Mouse (Mus musculus) midbrain, embryonic 11.5 days (tissue): ENCODE data around the gene Sirt7. TPM values are rescaled to one million over a fixed set of nuclear protein-coding genes. Genes with fewer than 3 reads are reported as not detected.
"Not testable (repeated sequence)": the region's sequence is repeated elsewhere in the genome, so short reads cannot be mapped to it uniquely, and the experiment has no call there.

ENCODE experiments used
- ATAC-seq: fragments of 200-750 bp; cut with Nextera tagmentation; 2 replicates; pipeline ENCODE4 v1.8.0; 2017; ENCODE audit warnings: moderate TSS enrichment, moderate library complexity; ENCODE audit not compliant: low FRiP score
- DNase-seq: peaks from one replicate; pipeline ENCODE4 v3.0.0; 2015; ENCODE audit warnings: low spot score; ENCODE audit errors: missing footprints
- H3K27ac ChIP-seq: fragments of 300-500 bp; sonication (generic); 2 replicates; pipeline ENCODE4 v1.5.1; 2014; ENCODE audit warnings: low read depth, low read length
- H3K27me3 ChIP-seq: fragments of 300-500 bp; sonication (generic); 2 replicates; pipeline ENCODE4 v1.6.1; 2014; ENCODE audit warnings: mild to moderate bottlenecking, low read length, moderate library complexity, mixed read lengths; ENCODE audit not compliant: control insufficient read depth, insufficient read depth
- H3K36me3 ChIP-seq: fragments of 300-500 bp; sonication (generic); 2 replicates; pipeline ENCODE4 v1.6.1; 2014; ENCODE audit warnings: mild to moderate bottlenecking, low read length, moderate library complexity, mixed read lengths; ENCODE audit not compliant: control insufficient read depth, insufficient read depth
- H3K4me1 ChIP-seq: fragments of 300-500 bp; sonication (generic); 2 replicates; pipeline ENCODE4 v1.6.1; 2014; ENCODE audit warnings: low read length; ENCODE audit not compliant: control insufficient read depth, insufficient read depth
- H3K4me2 ChIP-seq: fragments of 300-500 bp; sonication (generic); 2 replicates; pipeline ENCODE4 v1.6.1; 2014; ENCODE audit warnings: mild to moderate bottlenecking, moderate library complexity
- H3K4me3 ChIP-seq: fragments of 300-500 bp; sonication (generic); 2 replicates; pipeline ENCODE4 v1.5.1; 2014; ENCODE audit warnings: low read depth, low read length
- H3K9ac ChIP-seq: fragments of 300-500 bp; sonication (generic); 2 replicates; pipeline ENCODE4 v1.6.1; 2014; ENCODE audit warnings: low read length
- H3K9me3 ChIP-seq: fragments of 300-500 bp; sonication (generic); 2 replicates; pipeline ENCODE4 v1.6.1; 2016; ENCODE audit warnings: low read length; ENCODE audit not compliant: control insufficient read depth
- WGBS: fragments of 180-500 bp; shearing (Covaris S2); extraction: QIAGEN DNeasy Blood & Tissue Kit; methylation state at CpG from one replicate; pipeline ENCODE4 v1.1.7; 2014; 5-methylcytosine and 5-hydroxymethylcytosine counted together
- polyA plus RNA-seq: library from polyadenylated mRNA; unstranded; fragments of >200 nt; fragmentation: Nextera tagmentation; extraction: Ambion mirVana; gene quantifications from 2 replicates; pipeline ENCODE4 v1.2.1, GENCODE M21; 2014

The Sirt7 gene
- polyA plus RNA-seq, 1 experiment from 2014 or later, result 33.2 TPM

DNA sequence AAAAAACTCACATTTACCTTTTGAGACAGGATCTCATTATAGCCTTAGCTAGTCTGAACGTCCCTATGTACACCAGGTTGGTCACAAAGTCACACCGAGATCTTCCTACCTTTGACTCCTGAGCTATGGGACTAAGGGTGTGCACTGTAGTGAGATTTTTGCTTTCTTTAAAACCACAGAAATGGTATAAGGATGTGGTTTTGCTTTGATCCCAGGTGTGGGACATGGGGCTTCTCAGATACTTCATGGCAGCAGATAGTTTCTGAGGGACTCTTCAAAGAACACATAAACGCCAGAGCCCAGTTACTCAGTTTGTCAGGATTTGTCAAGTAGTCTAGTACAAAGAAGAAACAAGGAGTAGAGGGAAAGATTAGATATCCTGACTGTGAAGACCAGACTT, 24.3 kb downstream of the Sirt7 start:
- H3K9me3 ChIP-seq, result no peaks in the 10 kb centered on the region
- no peak overlapping the region for H3K4me2 ChIP-seq
- WGBS, result 97% methylated on average over 3 of the region's 3 CpGs
- peaks cover 12% of the 10 kb centered on the region for H3K36me3 ChIP-seq
- no peak overlapping the region for H3K4me3 ChIP-seq
- ATAC-seq (no peak), DNase-seq (no peak)
- H3K9ac ChIP-seq, result no peak overlapping the region
- H3K27me3 ChIP-seq, result no peaks in the 10 kb centered on the region
- H3K4me1 ChIP-seq, result peaks cover 15% of the 10 kb centered on the region
- no peak overlapping the region for H3K27ac ChIP-seq

DNA sequence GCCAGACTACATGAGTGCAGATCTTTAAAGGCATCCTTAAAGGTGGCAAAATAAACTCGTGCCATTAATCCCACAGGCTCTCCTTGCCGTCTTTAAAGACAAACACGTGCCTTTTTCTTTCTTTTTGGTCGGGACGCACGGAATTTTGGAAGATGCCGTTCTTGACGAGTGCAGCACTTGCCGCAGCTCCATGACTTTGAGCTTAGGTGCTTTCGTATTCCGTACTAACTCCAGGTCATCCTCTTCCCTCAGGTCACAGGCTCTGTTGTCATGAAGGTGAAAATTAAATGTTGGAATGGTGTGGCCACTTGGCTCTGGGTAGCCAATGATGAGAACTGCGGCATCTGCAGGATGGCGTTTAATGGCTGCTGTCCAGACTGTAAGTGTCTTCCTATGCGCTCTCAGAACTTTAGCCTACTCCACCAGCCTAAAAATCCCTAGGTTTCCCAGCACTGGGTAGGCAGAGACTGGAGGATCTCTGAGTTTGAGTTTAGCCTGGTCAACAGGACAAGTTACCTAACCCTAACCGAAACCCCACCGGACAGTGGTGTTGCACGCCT, 26.0 kb downstream of the Sirt7 start:
- DNase-seq (peak; percentile 84), ATAC-seq (no peak)
- Histone ChIP-seq H3K36me3 (peaks cover 22% of the 10 kb centered on the region), H3K27ac (peak overlapping the region; percentile 64; the same call in 1 of the 2 replicates), H3K4me2 (peak overlapping the region; percentile 72), H3K4me1 (peaks cover 15% of the 10 kb centered on the region), H3K9me3 (no peaks in the 10 kb centered on the region), H3K9ac (peak overlapping the region; percentile 99), H3K4me3 (peak overlapping the region; percentile 100), H3K27me3 (no peaks in the 10 kb centered on the region)
- 53% methylated on average over 17 of the region's 17 CpGs for WGBS

GRCm38 (mm10) chr11:120598283-120598989, 26.6 kb downstream of the Sirt7 start, which contains the start of the genes Alyref and Anapc11:
Gene Alyref (minus strand): TSS chr11:120598365.
Gene Anapc11 (plus strand): TSS chr11:120598421.
- Histone ChIP-seq H3K4me2 (peak within 1 kb of the TSS; percentile 96), H3K4me3 (peak within 1 kb of the TSS; percentile 100), H3K4me1 (peaks cover 15% of the 10 kb centered on the region), H3K9ac (peak within 1 kb of the TSS; percentile 99), H3K27ac (peak within 1 kb of the TSS; percentile 77), H3K27me3 (no peaks in the 10 kb centered on the region), H3K9me3 (no peaks in the 10 kb centered on the region), H3K36me3 (peaks cover 28% of the 10 kb centered on the region)
- ATAC-seq (peak; percentile 98), DNase-seq (peak; percentile 99)
- under 1% methylated on average over 87 of the region's 88 CpGs for WGBS

DNA sequence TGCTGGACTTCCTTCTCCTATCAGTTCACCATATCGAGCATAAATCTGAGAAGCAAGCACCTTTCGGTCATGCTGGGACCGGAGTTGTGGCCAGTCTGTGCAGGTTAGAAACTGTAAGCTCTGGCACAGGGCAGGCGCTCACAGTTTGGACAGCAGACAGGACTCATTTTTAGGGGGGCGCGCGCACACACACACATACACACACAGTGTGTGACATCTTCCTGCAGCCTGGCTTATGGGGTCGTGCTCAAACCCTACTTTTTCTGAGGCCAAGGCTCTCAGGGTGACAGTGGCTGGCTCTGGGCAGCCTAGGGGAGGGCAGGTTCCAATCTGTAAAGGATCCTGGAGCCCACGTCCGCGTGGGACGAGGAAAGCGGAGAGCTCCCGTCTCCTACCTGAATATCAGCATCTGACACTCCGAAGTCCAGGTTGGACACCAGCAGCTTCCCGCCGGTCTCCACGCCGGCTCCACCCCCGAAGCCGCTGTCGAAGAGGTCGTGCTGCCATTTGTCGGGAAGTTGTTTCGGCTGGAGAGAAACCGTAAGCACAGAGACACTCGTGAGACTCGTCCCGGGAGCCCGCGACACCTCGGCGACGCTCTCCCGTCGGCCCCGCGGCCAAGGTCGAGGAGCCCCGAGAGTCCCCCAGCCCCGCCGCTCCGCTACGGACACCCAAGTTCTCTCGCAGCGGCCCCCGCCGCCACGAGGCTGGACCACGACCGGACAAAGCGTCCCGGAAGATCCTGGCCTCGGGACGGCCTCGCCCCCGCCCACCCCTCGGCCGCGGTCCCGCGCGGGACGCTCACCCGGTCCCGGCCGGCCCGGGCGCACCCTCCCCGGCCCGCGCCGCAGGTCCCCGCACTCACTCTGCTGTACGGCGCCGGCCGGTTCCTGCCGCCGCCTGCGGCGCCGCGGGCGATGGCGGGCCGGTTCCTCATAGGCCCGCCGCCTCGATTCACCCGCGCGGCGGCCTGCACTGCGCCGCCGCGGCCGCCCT, 27.5 kb downstream of the Sirt7 start:
- ATAC-seq, result no peak; the same call in 1 of the 2 replicates
- 5% methylated on average over 87 of the region's 99 CpGs for WGBS

GRCm38 (mm10) chr11:120588531-120588930, 36.5 kb downstream of the Sirt7 start:
- peaks cover 33% of the 10 kb centered on the region for H3K36me3 ChIP-seq
- H3K27me3 ChIP-seq, result no peaks in the 10 kb centered on the region
- no peaks in the 10 kb centered on the region; the same call in 1 of the 2 replicates for H3K9me3 ChIP-seq
- H3K4me2 ChIP-seq, result no peak overlapping the region
- no peak overlapping the region for H3K9ac ChIP-seq
- no peak overlapping the region for H3K27ac ChIP-seq
- no peak overlapping the region for H3K4me3 ChIP-seq
- WGBS, result 90% methylated on average over 6 of the region's 6 CpGs
- DNase-seq (no peak), ATAC-seq (no peak)
- no peaks in the 10 kb centered on the region for H3K4me1 ChIP-seq

More for the DNA sequence above, 27.5 kb downstream of the Sirt7 start:
- peak overlapping the region; percentile 96 for H3K4me2 ChIP-seq
- peak overlapping the region; percentile 99 for H3K9ac ChIP-seq
- peaks cover 15% of the 10 kb centered on the region for H3K4me1 ChIP-seq
- peak overlapping the region; percentile 100 for H3K4me3 ChIP-seq
- H3K27ac ChIP-seq, result peak overlapping the region; percentile 77
- DNase-seq, result peak; percentile 86
- H3K9me3 ChIP-seq, result no peaks in the 10 kb centered on the region
- H3K27me3 ChIP-seq, result no peaks in the 10 kb centered on the region
- peaks cover 35% of the 10 kb centered on the region for H3K36me3 ChIP-seq

DNA sequence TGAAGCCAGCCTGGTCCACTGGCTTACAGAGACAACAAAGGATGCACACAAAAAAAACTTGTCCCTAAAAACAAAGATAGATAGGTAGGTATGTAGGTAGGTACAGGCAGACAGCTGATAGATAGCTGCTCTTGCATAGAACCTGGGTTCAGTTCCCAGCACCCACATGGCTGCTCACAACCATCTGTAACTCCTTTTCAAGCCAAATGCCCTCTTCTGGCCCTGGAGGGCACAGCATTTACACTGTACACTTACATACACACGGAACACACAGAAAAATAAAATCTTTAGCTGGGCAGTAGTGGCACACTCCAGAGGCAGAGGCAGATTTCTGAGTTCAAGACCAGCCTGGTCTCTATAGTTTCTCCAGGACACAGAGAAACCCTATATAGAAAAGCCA, 41.1 kb downstream of the Sirt7 start:
- no peak overlapping the region for H3K9ac ChIP-seq
- H3K4me3 ChIP-seq, result no peak overlapping the region
- no peak for ATAC-seq
- H3K4me2 ChIP-seq, result no peak overlapping the region
- no peak for DNase-seq
- H3K36me3 ChIP-seq, result peaks cover 23% of the 10 kb centered on the region
- WGBS, result 97% methylated on average over 1 of the region's 1 CpGs
- H3K27ac ChIP-seq, result no peak overlapping the region
- H3K4me1 ChIP-seq, result peaks cover 22% of the 10 kb centered on the region
- H3K27me3 ChIP-seq, result no peaks in the 10 kb centered on the region
- no peaks in the 10 kb centered on the region; the same call in 1 of the 2 replicates for H3K9me3 ChIP-seq

DNA sequence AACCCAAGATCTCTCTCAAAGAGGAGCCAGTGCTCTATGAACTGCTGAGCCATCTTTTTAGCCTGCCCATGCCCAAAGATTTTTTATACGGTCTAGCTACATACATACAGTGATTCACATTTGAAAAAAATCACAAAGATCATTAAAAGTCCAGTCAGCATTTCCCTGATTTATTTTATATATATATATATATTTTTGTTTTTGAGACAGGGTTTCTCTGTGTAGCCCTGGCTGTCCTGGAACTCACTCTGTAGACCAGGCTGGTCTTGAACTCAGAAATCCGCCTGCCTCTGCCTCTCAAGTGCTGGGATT, 42.1 kb downstream of the Sirt7 start:
- H3K27ac ChIP-seq, H3K4me2 ChIP-seq, H3K27me3 ChIP-seq, DNase-seq, ATAC-seq, H3K9ac ChIP-seq, H3K4me3 ChIP-seq, H3K9me3 ChIP-seq: not testable (repeated sequence)
- WGBS, result 88% methylated on average over 2 of the region's 2 CpGs
- Histone ChIP-seq H3K36me3 (peaks cover 27% of the 10 kb centered on the region), H3K4me1 (peaks cover 22% of the 10 kb centered on the region)

DNA sequence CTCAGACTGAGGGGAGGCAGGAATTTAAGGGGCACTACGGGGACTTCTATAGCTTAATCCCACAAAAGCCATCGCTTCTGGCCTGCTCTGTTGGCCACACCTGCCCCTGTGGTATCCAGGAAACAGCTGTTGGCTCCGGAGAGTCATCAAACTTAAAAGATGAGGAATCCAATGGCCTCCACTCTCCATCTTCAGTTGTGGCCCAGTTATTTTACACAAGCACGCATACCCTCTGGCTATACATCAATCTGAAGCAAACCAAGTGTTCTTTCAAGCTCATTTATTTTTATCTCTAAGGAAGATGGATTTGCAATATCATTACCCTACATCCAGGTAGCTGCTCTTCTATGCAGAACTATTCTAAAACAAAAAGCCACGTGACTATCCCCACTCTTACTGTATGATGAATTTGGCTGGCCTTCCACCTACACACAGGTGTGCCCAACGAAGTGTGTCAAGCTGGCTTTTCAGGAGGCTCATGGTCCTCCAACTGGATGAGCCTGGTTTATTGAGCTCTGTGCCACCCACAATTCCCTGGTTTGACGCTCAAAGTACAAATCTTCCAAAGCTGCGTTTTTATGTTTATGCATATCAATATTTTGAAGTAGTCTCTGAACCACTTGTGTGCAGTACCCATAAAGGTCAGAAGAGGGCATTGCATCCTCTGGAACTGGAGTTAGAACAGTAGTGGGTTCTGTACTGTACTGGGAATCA, 42.6 kb downstream of the Sirt7 start:
- DNase-seq, result peak; percentile 89
- peaks cover 31% of the 10 kb centered on the region for H3K36me3 ChIP-seq

More for the DNA sequence above, 42.6 kb downstream of the Sirt7 start:
- Histone ChIP-seq H3K4me1 (peaks cover 22% of the 10 kb centered on the region), H3K27ac (peak overlapping the region; percentile 91), H3K27me3 (no peaks in the 10 kb centered on the region), H3K9me3 (no peaks in the 10 kb centered on the region; the same call in 1 of the 2 replicates), H3K4me2 (peak overlapping the region; percentile 96), H3K4me3 (peak overlapping the region; percentile 100), H3K9ac (peak overlapping the region; percentile 96)
- 70% methylated on average over 8 of the region's 8 CpGs for WGBS
- ATAC-seq, result no peak; the same call in 1 of the 2 replicates
